Mouse (Mus musculus) bone marrow, adult 2 months (tissue): ENCODE measurements at regions not wholly inside any gene's neighbourhood (a gene's known extent, or its start where the extent isn't known, plus 50 kb on each side); places are given as distances from the start of the nearest gene placed in this dataset.

Experiments used
- CTCF ChIP-seq: fragments of 200-500 bp; IDR thresholded peaks from 2 replicates; pipeline ENCODE4 v1.5.1; 2011; ENCODE audit warnings: low read length, control low read depth; ENCODE audit not compliant: control insufficient read depth, insufficient read depth
- POLR2A ChIP-seq: fragments of 200-500 bp; IDR thresholded peaks from 2 replicates; pipeline ENCODE4 v1.6.1; 2011; ENCODE audit warnings: low read depth, mild to moderate bottlenecking, control low read depth, low read length, borderline replicate concordance; ENCODE audit not compliant: control insufficient read depth

DNA sequence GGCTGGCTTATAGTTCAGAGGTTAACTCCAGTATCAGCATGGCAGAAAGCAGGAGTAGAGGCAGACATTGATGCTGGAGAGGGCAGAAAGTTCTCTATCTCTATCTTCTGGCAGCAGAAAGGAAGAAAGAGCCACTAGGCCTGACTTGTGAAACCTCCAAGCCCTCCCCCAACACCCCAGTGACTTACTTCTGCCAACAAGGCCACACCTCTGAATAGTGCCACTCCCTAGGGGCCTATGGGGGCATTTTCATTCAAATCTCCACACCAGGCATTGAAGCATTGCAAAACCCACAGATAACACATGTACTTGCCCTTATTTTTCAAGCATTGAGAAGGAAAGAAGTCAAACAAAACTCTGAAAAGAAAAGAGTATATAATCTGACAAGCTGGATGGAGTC is 186.9 kb upstream of the Mctp2 start:
- no peak for TF ChIP-seq CTCF
- TF ChIP-seq POLR2A: no peak
